Mouse (Mus musculus) liver, embryonic 15.5 days (tissue): ENCODE measurements around the gene Ngdn. TPM values are rescaled to one million over a fixed set of nuclear protein-coding genes. Genes with fewer than 3 reads are reported as not detected.
"Not testable (repeated sequence)": the region's sequence is repeated elsewhere in the genome, so short reads cannot be mapped to it uniquely, and the experiment has no call there.

Experiments used
- ATAC-seq: fragments of 200-750 bp; cut with Nextera tagmentation; 2 replicates; pipeline ENCODE4 v1.8.0; 2017; ENCODE audit warnings: moderate number of reproducible peaks, mild to moderate bottlenecking, moderate library complexity; ENCODE audit not compliant: insufficient read depth
- H3K27ac ChIP-seq: fragments of 300-500 bp; sonication (generic); replicated peaks from 2 replicates; pipeline ENCODE4 v1.5.1; 2015; ENCODE audit warnings: mild to moderate bottlenecking, inconsistent platforms
- H3K27me3 ChIP-seq: fragments of 300-500 bp; sonication (generic); 2 replicates; pipeline ENCODE4 v1.6.1; 2015; ENCODE audit warnings: mild to moderate bottlenecking, inconsistent platforms
- H3K36me3 ChIP-seq: fragments of 300-500 bp; sonication (generic); replicated peaks from 2 replicates; pipeline ENCODE4 v1.6.1; 2015; ENCODE audit warnings: moderate library complexity, mild to moderate bottlenecking, inconsistent platforms
- H3K4me1 ChIP-seq: fragments of 300-500 bp; sonication (generic); replicated peaks from 2 replicates; pipeline ENCODE4 v1.6.1; 2015; ENCODE audit warnings: inconsistent platforms
- H3K4me2 ChIP-seq: fragments of 300-500 bp; sonication (generic); 2 replicates; pipeline ENCODE4 v1.6.1; 2015; ENCODE audit warnings: moderate library complexity, mild to moderate bottlenecking, inconsistent platforms
- H3K4me3 ChIP-seq: fragments of 300-500 bp; sonication (generic); replicated peaks from 2 replicates; pipeline ENCODE4 v1.5.1; 2015; ENCODE audit warnings: mild to moderate bottlenecking, inconsistent platforms
- H3K9ac ChIP-seq: fragments of 300-500 bp; sonication (generic); 2 replicates; pipeline ENCODE4 v1.6.1; 2015; ENCODE audit warnings: moderate library complexity, mild to moderate bottlenecking, inconsistent platforms
- H3K9me3 ChIP-seq: fragments of 300-500 bp; sonication (generic); replicated peaks from 2 replicates; pipeline ENCODE4 v1.6.1; 2016; ENCODE audit warnings: inconsistent platforms
- WGBS: fragments of 180-500 bp; shearing (Covaris S2); methylation state at CpG from one replicate; pipeline ENCODE4 v1.1.7; 2015; ENCODE audit warnings: mixed read lengths; ENCODE audit not compliant: insufficient replicate concordance; 5-methylcytosine and 5-hydroxymethylcytosine counted together
- polyA plus RNA-seq: library from polyadenylated mRNA; unstranded; fragments of >200 nt; fragmentation: Nextera tagmentation; extraction: Ambion mirVana; gene quantifications from 2 replicates; pipeline ENCODE4 v1.2.1, GENCODE M21; 2015

Gene Ngdn
- polyA plus RNA-seq, 1 experiment from 2014 or later: 34.6 TPM

DNA sequence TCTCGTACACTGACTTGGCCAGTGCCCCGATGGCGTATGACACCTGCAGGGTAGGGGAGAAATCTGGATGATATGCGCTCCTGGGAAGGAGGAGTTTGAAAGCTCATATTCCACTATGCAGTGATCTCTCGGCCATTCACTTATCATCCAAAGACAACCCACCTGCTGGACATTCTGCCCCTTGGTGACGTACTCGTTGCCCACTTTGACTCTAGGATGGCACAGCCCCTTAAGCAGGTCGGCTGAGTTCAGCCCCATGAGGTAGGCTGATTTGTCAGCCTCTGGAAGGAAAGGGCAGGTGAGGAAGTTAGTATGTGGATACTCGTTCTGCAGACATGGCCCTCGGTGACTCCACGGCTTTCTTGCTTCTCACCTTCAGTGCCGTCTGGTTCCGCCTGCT is 26.4 kb upstream of the Ngdn start:
- Histone ChIP-seq H3K4me1 (no peaks in the 10 kb centered on the region), H3K27ac (no peak overlapping the region), H3K36me3 (no peaks in the 10 kb centered on the region), H3K4me2 (no peak overlapping the region), H3K4me3 (no peak overlapping the region), H3K27me3 (no peaks in the 10 kb centered on the region), H3K9me3 (no peaks in the 10 kb centered on the region), H3K9ac (no peak overlapping the region)
- WGBS: 67% methylated on average over 13 of the region's 13 CpGs
- ATAC-seq: no peak

DNA sequence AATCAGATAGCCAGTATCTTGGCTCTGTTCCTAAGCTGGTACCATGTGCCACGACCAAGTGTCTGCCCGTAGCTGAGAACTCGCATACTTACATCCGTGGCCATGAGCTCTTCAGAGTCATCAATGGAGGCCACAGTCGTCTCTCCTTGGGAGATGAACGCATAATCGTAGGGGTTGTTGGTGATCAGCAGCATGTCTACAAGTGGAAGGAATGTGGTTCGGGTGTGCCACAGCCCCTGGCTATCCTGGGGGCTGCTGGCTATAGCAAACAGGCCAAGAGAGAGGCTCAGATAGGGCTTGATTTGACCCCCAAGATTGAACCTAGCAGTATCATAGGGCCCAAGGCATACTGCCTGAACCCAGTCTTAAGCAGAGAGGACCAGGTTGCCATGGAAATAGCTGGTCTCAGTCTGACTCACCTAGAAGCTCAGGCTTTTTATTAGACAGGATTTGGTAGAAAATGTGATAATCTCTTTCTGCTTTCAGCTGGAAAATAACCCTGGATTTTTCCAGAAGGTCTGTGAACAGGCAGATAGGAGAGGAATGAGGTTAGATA is 25.3 kb upstream of the Ngdn start:
- no peaks in the 10 kb centered on the region for H3K4me1 ChIP-seq
- WGBS: 68% methylated on average over 8 of the region's 8 CpGs
- H3K9ac ChIP-seq: no peak overlapping the region
- no peak for ATAC-seq
- H3K4me2 ChIP-seq: no peak overlapping the region
- H3K4me3 ChIP-seq: no peak overlapping the region
- no peaks in the 10 kb centered on the region for H3K27me3 ChIP-seq
- H3K9me3 ChIP-seq: no peaks in the 10 kb centered on the region
- H3K27ac ChIP-seq: no peak overlapping the region
- no peaks in the 10 kb centered on the region for H3K36me3 ChIP-seq

DNA sequence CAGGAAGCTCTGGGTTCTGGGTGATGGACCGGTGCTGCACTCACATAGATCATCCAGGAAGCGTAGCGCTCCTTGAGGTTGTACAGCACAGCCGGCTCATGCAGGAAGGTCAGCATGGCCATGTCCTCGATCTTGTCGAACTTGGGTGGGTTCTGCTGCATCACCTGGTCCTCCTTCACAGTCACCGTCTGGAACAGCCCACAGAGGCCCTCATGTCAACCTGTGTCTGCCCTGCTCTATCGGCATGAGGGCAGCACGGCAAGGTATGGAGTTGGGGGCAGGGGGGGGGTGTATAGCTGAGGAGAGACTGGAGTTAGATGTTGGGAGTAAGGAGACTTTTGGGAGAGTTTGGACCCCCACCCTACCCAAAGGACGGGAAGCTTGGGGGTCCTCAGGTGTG is 23.1 kb upstream of the Ngdn start:
- WGBS: 68% methylated on average over 10 of the region's 10 CpGs
- Histone ChIP-seq H3K36me3 (no peaks in the 10 kb centered on the region), H3K27me3 (no peaks in the 10 kb centered on the region; the same call in none of the 2 replicates), H3K4me3 (no peak overlapping the region), H3K9ac (no peak overlapping the region), H3K4me1 (no peaks in the 10 kb centered on the region), H3K4me2 (no peak overlapping the region), H3K9me3 (no peaks in the 10 kb centered on the region), H3K27ac (no peak overlapping the region)
- ATAC-seq: no peak

DNA sequence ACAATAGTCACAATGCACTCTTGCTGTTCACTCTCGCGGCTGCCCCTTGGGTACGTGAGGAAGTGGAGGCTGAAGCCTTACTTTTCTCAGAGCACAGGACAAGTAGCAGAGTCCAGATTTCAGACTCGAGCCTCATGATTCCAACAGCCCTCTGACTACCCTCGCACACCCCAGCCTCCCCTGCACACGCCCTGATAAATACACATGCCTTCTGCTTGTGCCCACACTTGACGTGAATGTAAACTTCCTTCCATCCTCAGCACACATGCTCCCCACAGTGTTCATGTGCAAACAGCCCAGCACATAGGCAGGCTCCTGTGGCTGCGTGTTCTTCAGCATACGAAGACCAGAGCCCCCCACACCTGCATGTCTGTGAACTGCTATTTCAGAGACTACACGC is 21.6 kb upstream of the Ngdn start:
- Histone ChIP-seq H3K9ac (no peak overlapping the region), H3K4me3 (no peak overlapping the region), H3K4me2 (no peak overlapping the region), H3K36me3 (no peaks in the 10 kb centered on the region), H3K4me1 (no peaks in the 10 kb centered on the region), H3K9me3 (no peaks in the 10 kb centered on the region), H3K27me3 (no peaks in the 10 kb centered on the region; the same call in none of the 2 replicates), H3K27ac (no peak overlapping the region)
- ATAC-seq: no peak
- 48% methylated on average over 10 of the region's 10 CpGs for WGBS

DNA sequence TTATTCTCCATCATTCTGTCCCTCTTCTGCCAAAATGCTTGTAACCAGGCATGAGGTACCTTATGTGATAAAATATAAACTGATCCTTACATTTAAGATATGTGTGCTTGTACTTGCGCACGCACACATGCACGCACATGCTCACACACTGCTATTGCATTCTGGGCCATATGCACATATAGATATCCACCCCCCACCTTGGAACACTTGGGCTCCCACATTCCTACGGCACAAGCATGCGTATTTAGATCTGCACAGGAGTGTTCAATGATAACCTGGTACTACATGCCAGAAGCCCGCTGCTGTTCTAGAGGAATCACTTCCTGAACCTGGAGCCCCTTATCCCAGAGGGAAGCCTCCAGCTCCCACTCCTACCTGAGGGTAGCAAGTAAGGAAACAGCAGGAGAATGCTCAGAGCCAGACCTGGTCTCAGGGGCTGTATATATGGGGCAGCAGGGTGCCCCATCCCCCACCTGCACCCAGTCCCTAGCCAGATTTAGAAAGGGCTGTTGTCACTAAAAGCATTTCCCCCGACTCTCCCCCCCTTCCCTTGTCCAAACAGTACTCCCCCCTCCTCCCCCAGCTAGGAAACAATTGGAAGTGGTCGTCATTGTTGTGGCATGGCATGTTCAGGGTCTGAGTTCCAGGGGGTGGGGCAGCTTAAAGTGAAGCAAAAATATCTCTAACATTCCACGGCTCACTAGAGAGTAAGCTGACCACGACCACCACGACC is 21.0 kb upstream of the Ngdn start, which contains the start of gene Myh7:
Gene Myh7 (minus strand): TSS at position 491 of the 733 bp plus-strand sequence.
- Histone ChIP-seq H3K4me2 (no peak within 1 kb of the TSS), H3K9ac (no peak within 1 kb of the TSS)

DNA sequence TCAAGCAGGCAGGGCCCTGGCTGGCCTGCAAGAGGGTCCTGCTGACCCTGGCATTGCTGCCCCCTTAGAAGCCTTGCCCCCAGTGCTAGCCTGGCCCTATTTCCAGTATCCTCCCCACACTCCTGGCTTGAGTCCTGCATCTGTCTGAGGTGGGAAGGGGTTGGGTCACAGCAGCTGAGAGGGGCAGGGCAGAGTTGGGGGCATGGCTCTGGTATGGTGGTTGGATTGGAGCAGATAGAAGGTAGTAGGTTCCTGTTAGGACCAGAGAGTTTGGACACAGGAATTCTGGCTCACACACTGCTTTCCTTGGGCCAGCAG is 20.4 kb upstream of the Ngdn start:
- Histone ChIP-seq H3K27me3 (no peaks in the 10 kb centered on the region; the same call in none of the 2 replicates), H3K9me3 (no peaks in the 10 kb centered on the region), H3K36me3 (no peaks in the 10 kb centered on the region), H3K4me3 (no peak overlapping the region), H3K27ac (no peak overlapping the region), H3K9ac (no peak overlapping the region), H3K4me2 (no peak overlapping the region), H3K4me1 (no peaks in the 10 kb centered on the region)
- no peak for ATAC-seq

More for the DNA sequence above, 21.0 kb upstream of the Ngdn start, which contains the start of gene Myh7:
- Histone ChIP-seq H3K27me3 (no peaks in the 10 kb centered on the region; the same call in none of the 2 replicates), H3K27ac (no peak within 1 kb of the TSS), H3K4me1 (no peaks in the 10 kb centered on the region), H3K36me3 (no peaks in the 10 kb centered on the region), H3K4me3 (no peak within 1 kb of the TSS), H3K9me3 (no peaks in the 10 kb centered on the region)
- WGBS: 44% methylated on average over 11 of the region's 11 CpGs
- ATAC-seq: no peak

DNA sequence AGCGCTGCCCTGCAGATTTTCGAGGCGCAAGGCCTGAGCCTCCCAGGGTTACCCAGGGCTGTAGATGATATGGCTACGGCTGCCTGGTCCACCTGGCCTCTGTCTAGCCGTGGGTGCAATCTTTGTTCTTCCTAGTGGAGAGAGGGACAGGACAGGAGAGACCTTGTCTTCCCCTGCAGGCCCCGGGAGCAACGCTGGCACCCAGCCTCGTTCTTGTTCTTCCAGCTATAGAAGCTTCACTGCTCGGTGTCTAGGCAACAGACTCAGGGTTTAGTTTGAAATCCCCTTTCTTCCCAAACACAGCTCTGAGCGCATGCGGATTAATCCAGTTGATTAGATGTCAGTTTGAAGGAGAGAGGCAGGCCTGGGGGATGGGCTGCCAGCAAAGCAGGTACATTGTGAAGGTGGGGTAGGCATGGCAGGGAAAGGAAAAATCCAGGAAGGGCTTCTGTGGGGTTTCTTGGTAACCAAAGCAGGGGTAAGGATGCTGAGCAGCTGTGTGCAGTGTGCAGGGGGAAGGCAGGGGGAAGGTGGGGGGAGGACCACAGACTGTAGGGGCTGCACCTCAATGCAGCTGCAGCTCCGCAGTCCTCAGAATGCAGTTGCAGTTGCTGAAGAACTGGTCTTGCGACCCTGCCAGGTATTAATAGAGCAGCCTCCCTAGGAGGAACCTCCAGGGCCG is 19.7 kb upstream of the Ngdn start:
- no peaks in the 10 kb centered on the region for H3K4me1 ChIP-seq
- no peak overlapping the region for H3K4me3 ChIP-seq
- H3K4me2 ChIP-seq: no peak overlapping the region
- H3K9ac ChIP-seq: no peak overlapping the region
- WGBS: 44% methylated on average over 14 of the region's 14 CpGs
- no peaks in the 10 kb centered on the region; the same call in none of the 2 replicates for H3K27me3 ChIP-seq
- no peak for ATAC-seq
- no peaks in the 10 kb centered on the region for H3K36me3 ChIP-seq
- H3K9me3 ChIP-seq: no peaks in the 10 kb centered on the region
- no peak overlapping the region for H3K27ac ChIP-seq

DNA sequence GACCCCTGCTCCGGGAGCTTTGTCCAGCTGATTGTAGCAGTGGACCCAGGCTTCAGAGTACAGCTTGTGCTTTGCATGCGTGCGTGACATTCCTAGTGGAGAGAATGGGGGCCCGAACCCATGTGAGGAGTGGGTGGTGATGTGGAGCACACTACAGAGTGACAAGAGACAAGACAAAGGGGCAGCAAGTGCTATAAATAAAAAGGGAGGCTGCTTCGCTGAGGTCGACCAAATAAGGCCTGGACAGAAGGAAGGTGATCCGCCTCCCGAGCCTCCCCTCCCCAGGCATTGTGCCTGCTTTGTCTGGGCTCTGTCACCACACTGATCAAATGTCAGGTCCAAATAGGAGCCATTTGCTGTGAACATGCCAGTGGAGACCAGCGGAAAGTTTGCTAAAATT is 18.5 kb upstream of the Ngdn start:
- Histone ChIP-seq H3K4me3 (no peak overlapping the region), H3K27me3 (no peaks in the 10 kb centered on the region; the same call in none of the 2 replicates), H3K4me1 (no peaks in the 10 kb centered on the region), H3K9me3 (no peaks in the 10 kb centered on the region), H3K27ac (no peak overlapping the region), H3K9ac (no peak overlapping the region), H3K4me2 (no peak overlapping the region), H3K36me3 (no peaks in the 10 kb centered on the region)
- ATAC-seq: no peak
- 59% methylated on average over 9 of the region's 9 CpGs for WGBS

DNA sequence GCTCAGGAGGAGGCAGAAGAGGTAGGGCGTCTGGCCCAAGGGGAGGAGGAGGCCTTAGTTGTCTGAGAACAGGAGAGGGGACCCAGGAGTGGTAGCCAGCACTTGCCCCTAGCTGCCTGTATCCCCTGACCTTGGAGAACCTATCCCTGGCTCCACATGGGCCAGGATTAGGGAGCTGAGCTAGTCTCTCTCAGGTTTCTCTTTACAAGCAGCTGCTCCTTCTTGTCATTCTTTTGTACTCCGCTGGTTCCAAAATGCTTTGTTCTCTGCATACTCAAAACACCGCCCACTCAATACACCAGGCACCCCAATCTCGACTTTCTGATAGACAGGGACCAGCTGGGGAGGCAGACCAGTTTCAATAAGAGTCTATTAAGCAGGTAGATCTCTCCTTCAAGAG is 18.0 kb upstream of the Ngdn start:
- no peaks in the 10 kb centered on the region; the same call in none of the 2 replicates for H3K27me3 ChIP-seq
- H3K9me3 ChIP-seq: no peaks in the 10 kb centered on the region
- no peaks in the 10 kb centered on the region for H3K4me1 ChIP-seq
- 49% methylated on average over 4 of the region's 4 CpGs for WGBS
- no peak overlapping the region for H3K4me2 ChIP-seq
- no peak overlapping the region for H3K27ac ChIP-seq
- H3K4me3 ChIP-seq: no peak overlapping the region
- H3K36me3 ChIP-seq: no peaks in the 10 kb centered on the region
- ATAC-seq: no peak
- H3K9ac ChIP-seq: no peak overlapping the region

DNA sequence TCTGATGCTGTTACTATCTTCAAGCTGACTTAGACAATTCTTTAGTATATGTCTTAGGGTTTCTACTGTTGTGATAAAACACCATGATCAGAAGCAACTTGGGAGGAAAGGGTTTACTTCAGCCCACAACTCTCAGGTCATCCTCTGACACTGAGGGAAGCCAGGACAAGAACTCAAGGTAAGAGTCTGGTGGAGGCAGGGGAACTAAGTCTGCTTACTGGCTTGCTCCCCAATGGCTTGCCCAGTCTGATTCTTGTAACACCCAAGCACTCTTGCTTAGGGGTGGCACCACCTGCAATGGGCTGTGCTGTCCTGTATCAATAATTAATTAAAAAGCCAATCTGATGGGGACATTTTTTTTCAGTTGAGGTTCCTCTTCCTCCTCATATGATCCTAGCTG is 16.6 kb upstream of the Ngdn start:
- Histone ChIP-seq H3K4me2 (no peak overlapping the region), H3K9ac (no peak overlapping the region), H3K4me3 (no peak overlapping the region), H3K9me3 (no peaks in the 10 kb centered on the region), H3K27ac (no peak overlapping the region), H3K27me3 (no peaks in the 10 kb centered on the region; the same call in none of the 2 replicates), H3K4me1 (0 out of 2 replicates have a peak, but pooled peaks cover 3% of the 10 kb centered on the region), H3K36me3 (no peaks in the 10 kb centered on the region)
- ATAC-seq: no peak

DNA sequence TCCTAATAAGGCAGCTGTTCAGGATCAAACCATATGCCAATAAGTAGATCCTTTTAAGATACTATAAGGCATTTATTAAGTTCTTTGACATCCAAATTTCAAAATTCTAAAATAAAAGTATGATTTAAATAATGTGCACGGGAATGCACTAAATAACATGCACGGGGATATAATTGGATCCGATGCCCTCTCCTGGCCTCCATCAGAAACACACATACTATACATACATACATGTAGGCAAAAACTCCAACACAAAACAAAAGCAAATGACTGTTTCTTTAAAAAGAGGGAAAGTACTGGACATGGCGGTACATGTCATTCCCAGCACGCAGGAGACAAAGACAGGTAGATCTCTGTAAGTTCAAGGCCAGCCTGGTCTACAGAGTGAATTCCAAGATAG is 15.4 kb upstream of the Ngdn start:
- not testable (repeated sequence) for H3K27ac ChIP-seq, H3K27me3 ChIP-seq, H3K9ac ChIP-seq, H3K4me2 ChIP-seq, H3K4me1 ChIP-seq, ATAC-seq, H3K36me3 ChIP-seq, H3K9me3 ChIP-seq, H3K4me3 ChIP-seq
- 61% methylated on average over 5 of the region's 5 CpGs for WGBS
